Mouse (Mus musculus) midbrain, postnatal 0 days (tissue): ENCODE data around the gene Kctd17. TPM values are rescaled to one million over a fixed set of nuclear protein-coding genes. Genes with fewer than 3 reads are reported as not detected.

Source experiments
- ATAC-seq: fragments of 200-750 bp; cut with Nextera tagmentation; 2 replicates; pipeline ENCODE4 v1.8.0; 2017; ENCODE audit warnings: moderate number of reproducible peaks, mild to moderate bottlenecking, moderate TSS enrichment, moderate library complexity; ENCODE audit not compliant: low FRiP score
- DNase-seq: peaks from one replicate; pipeline ENCODE4 v3.0.0-alpha.2; 2015; ENCODE audit warnings: low spot score
- H3K27ac ChIP-seq: fragments of 300-500 bp; sonication (generic); 2 replicates; pipeline ENCODE4 v1.5.1; 2014; ENCODE audit warnings: low read depth, mild to moderate bottlenecking, low read length, mixed read lengths
- H3K27me3 ChIP-seq: fragments of 300-500 bp; sonication (generic); 2 replicates; pipeline ENCODE4 v1.6.1; 2014; ENCODE audit warnings: low read length, control low read depth, mixed read lengths; ENCODE audit not compliant: insufficient read depth
- H3K36me3 ChIP-seq: fragments of 300-500 bp; sonication (generic); 2 replicates; pipeline ENCODE4 v1.6.1; 2014; ENCODE audit warnings: low read length, control low read depth, mixed read lengths; ENCODE audit not compliant: insufficient read depth
- H3K4me1 ChIP-seq: fragments of 300-500 bp; sonication (generic); 2 replicates; pipeline ENCODE4 v1.6.1; 2014; ENCODE audit warnings: mild to moderate bottlenecking, control low read depth, antibody characterized with exemption, low read length, mixed read lengths; ENCODE audit not compliant: insufficient read depth
- H3K4me2 ChIP-seq: fragments of 300-500 bp; sonication (generic); 2 replicates; pipeline ENCODE4 v1.6.1; 2014; ENCODE audit warnings: low read depth, mild to moderate bottlenecking, low read length, mixed read lengths; ENCODE audit not compliant: poor library complexity, severe bottlenecking
- H3K4me3 ChIP-seq: fragments of 300-500 bp; sonication (generic); 2 replicates; pipeline ENCODE4 v1.5.1; 2014; ENCODE audit warnings: low read depth, mild to moderate bottlenecking, low read length, moderate library complexity
- H3K9ac ChIP-seq: fragments of 300-500 bp; sonication (generic); replicated peaks from 2 replicates; pipeline ENCODE4 v1.6.1; 2014; ENCODE audit warnings: mild to moderate bottlenecking, low read length, moderate library complexity, mixed read lengths; ENCODE audit not compliant: poor library complexity, severe bottlenecking
- H3K9me3 ChIP-seq: fragments of 300-500 bp; sonication (generic); 2 replicates; pipeline ENCODE4 v1.6.1; 2016; ENCODE audit warnings: low read length, control low read depth
- CTCF ChIP-seq: IDR thresholded peaks from 2 replicates; pipeline ENCODE4 v1.5.1; 2016; ENCODE audit warnings: antibody characterized with exemption, mild to moderate bottlenecking
- WGBS: fragments of 180-500 bp; shearing (Covaris S2); extraction: QIAGEN DNeasy Blood & Tissue Kit; methylation state at CpG from one replicate; pipeline ENCODE4 v1.1.7; 2014; 5-methylcytosine and 5-hydroxymethylcytosine counted together
- polyA plus RNA-seq: library from polyadenylated mRNA; unstranded; fragments of >200 nt; fragmentation: Nextera tagmentation; extraction: Ambion mirVana; gene quantifications from 2 replicates; pipeline ENCODE4 v1.2.1, GENCODE M21; 2015
- total RNA-seq: library from RNA; depleted of rRNA; stranded (reverse); fragments of >200 nt; gene quantifications from 2 replicates; pipeline ENCODE4 v1.2.3, GENCODE M21; 2014

The Kctd17 gene
- total and polyA plus RNA-seq, 2 experiments from 2014 or later: 152 to 164 TPM

DNA sequence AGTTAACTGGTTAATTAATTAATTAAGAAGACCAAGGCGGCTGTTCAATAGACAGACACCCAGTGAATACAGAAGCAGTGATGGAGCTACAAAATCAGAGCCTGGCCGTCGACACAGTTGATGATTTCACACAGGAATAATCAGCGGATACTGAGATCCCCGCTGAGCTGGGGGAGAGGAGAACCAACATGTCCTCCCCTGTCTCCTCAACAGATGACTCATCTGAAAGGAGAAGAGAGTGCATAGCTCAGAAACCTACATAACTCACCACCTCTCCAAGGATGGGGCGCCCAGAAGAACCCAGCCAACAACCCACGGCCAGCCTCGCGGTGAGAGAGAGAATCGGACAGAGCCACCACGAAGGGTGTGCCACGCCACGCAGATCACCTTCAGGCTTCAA lies 8.0 kb upstream of the Kctd17 start:
- no peak for ATAC-seq
- Histone ChIP-seq H3K4me3 (no peak overlapping the region), H3K27me3 (no peaks in the 10 kb centered on the region), H3K36me3 (no peaks in the 10 kb centered on the region), H3K4me2 (no peak overlapping the region), H3K9ac (no peak overlapping the region), H3K9me3 (no peaks in the 10 kb centered on the region), H3K27ac (no peak overlapping the region), H3K4me1 (no peaks in the 10 kb centered on the region)
- 90% methylated on average over 13 of the region's 13 CpGs for WGBS
- TF ChIP-seq CTCF: no peak
- DNase-seq: no peak

DNA sequence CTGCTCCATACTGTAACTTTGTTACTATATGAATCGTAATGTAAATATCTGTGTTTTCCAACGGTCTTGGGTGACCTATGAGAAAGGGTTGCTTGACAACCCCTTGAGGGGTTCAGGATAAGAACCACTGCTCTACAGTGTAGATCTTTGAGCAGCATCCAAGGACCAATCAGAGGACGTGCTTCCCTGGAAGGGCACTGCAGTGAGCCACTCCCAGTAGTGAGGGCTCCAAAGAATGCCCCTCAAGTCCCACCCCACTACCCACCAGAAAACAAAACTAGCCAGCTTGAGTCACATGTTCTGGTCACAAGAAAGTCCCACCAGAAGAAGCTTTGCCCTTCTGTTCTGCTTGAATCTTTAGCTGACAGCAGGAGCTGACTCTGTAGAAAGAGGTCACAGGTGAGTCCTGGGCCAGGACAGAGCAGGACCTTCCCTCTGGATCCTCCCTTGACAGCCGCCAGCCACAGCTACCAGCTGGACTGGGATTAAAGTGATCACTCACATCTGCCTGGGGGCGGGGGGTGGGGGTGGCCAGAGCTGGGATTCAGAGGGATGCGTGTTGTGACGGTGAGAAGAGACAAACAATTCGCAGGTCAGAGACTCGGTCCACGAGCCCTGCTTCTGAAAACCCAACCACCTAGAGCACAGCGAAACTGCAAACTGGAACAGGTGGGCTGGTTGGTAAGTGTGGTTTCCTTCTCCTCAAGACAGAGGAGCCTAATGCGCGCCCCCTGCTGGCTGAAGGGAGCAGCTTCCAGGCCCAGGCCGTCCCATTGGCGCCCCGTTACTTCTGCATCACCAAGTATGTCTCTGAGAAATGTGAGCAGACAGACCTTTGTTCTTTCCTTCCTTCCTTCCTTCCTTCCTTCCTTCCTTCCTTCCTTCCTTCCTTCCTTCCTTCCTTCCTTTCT lies 6.1 kb upstream of the Kctd17 start:
- ATAC-seq: 0 out of 2 replicates have a peak, but pooled peaks have one; percentile 49
- no peak overlapping the region for H3K9ac ChIP-seq
- no peaks in the 10 kb centered on the region for H3K36me3 ChIP-seq
- no peak overlapping the region for H3K4me3 ChIP-seq
- no peaks in the 10 kb centered on the region for H3K9me3 ChIP-seq
- H3K27ac ChIP-seq: no peak overlapping the region
- WGBS: 13% methylated on average over 16 of the region's 16 CpGs
- H3K4me2 ChIP-seq: peak overlapping the region; percentile 20
- TF ChIP-seq CTCF: peak; percentile 92
- H3K27me3 ChIP-seq: no peaks in the 10 kb centered on the region
- DNase-seq: peak; percentile 90
- no peaks in the 10 kb centered on the region for H3K4me1 ChIP-seq

- ATAC-seq: no peak
- 28% methylated on average over 11 of the region's 11 CpGs for WGBS
These were observed 3.9 kb upstream of the Kctd17 start for GRCm38 (mm10) chr15:78424507-78424906.

DNA sequence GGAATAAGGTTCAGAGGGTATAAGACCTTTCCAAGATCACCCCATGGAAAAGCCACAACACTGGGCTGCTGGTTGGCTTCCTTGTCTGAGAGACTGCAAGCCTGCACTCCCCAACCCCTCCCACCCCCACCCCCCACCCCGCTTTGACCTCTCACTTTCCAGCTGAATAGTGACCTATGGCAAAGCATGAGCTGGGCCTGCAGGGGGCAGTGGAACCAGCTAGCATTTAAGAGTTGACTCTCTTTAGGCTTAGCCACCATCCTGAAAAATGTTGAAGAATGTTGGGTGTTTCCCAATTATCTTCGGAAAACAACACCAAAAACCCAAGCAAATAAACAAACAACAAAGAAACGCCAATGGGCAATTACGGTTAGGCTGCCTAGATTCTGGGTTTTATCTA lies 3.1 kb upstream of the Kctd17 start:
- TF ChIP-seq CTCF: peak; percentile 29
- H3K27me3 ChIP-seq: no peaks in the 10 kb centered on the region
- H3K4me3 ChIP-seq: no peak overlapping the region
- H3K27ac ChIP-seq: no peak overlapping the region
- DNase-seq (no peak), ATAC-seq (no peak)
- no peak overlapping the region for H3K9ac ChIP-seq
- H3K9me3 ChIP-seq: no peaks in the 10 kb centered on the region
- H3K4me1 ChIP-seq: peaks cover 8% of the 10 kb centered on the region; the same call in 1 of the 2 replicates
- peaks cover 1% of the 10 kb centered on the region; the same call in 1 of the 2 replicates for H3K36me3 ChIP-seq
- WGBS: 72% methylated on average over 4 of the region's 4 CpGs
- no peak overlapping the region for H3K4me2 ChIP-seq

More at GRCm38 (mm10) chr15:78424507-78424906, 3.9 kb upstream of the Kctd17 start:
- TF ChIP-seq CTCF: no peak
- H3K4me2 ChIP-seq: no peak overlapping the region
- no peak for DNase-seq
- H3K27ac ChIP-seq: no peak overlapping the region
- no peaks in the 10 kb centered on the region for H3K36me3 ChIP-seq
- H3K4me3 ChIP-seq: no peak overlapping the region
- H3K9ac ChIP-seq: no peak overlapping the region
- no peaks in the 10 kb centered on the region for H3K27me3 ChIP-seq
- no peaks in the 10 kb centered on the region for H3K9me3 ChIP-seq
- H3K4me1 ChIP-seq: peaks cover 2% of the 10 kb centered on the region; the same call in 1 of the 2 replicates

GRCm38 (mm10) chr15:78429139-78429459 lies 735 bp downstream of the Kctd17 start:
- Histone ChIP-seq H3K36me3 (peaks cover 28% of the 10 kb centered on the region), H3K4me1 (peaks cover 10% of the 10 kb centered on the region; the same call in 1 of the 2 replicates), H3K4me2 (peak overlapping the region; percentile 87), H3K9me3 (no peaks in the 10 kb centered on the region), H3K9ac (peak overlapping the region; percentile 94), H3K4me3 (peak overlapping the region; percentile 72), H3K27ac (peak overlapping the region; percentile 62), H3K27me3 (no peaks in the 10 kb centered on the region)
- ATAC-seq (no peak), DNase-seq (no peak)
- WGBS: 0% methylated on average over 3 of the region's 3 CpGs
- TF ChIP-seq CTCF: no peak
